Mouse (Mus musculus): Measurements from ENCODE around the gene Ap4m1.

Gene Ap4m1

DNA sequence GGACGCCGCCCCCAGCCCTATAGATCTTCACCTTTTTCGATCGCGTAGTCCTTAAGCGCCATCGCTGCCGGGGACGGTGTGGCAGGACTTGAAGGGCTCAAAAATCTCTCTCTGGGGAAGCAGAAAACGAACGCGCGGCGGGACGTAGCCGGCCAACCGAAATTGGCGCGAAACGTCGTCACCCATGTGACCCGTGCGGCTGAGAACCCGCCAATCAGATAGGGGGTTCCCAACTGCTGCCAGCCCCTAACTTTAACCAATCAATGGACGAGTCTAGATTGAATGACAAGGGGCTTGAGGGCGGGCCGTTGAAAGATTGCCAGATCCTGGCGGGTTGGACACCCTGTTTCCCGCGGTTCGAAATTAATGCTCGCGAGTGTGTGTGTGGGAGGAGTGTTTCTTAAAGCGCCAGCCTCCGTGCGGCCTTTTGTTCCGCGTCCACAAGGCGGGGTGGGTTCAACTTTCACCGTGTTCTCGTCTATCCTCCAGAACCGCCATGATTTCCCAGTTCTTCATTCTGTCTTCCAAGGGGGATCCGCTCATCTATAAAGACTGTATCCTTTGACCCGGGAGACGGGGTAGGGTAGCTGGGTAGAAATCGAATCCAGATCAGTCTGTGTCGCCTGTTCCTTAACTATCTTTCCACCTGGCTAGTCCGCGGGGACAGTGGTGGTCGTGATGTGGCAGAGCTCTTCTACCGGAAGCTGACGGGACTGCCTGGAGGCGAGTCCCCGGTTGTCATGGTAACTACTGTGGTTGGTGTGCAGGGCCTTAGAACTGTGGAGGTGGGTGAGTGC is at the start of gene Ap4m1, which contains the start of gene Mcm7:
Ap4m1 (plus strand) TSS at position 308 of the 797 bp plus-strand sequence.
Mcm7 (minus strand) TSS at position 728 of the 797 bp plus-strand sequence.
- DNase-seq: peak; percentile 98

DNA sequence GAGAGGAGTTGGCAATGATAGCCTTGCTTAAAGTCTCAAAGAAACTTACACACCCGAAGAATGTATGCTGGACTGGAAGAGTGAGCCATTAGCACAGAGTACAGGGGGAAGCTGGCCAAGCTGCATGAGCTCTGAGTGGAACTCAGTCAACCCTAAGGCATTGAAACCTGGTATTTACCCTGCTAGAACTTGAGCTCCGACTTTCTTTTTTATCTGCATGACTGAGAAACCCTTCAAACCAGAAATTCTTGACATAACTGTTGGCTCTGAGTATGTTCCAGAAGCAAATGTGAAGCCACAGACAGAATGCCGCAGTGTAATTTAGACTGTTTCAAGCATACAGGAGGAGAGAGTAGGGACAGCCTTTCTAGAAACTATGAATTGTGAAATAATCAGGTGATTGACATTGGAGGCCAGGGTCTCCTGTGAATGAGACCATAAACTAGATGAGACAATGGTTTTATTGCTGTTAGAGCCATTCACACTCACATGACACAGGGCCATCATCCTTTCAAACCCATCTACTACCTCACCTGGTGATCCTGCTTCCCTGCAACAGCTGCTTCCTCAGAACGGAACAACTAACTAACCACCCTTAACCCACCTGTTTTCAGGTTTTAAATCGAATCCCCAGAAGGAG is 39.3 kb upstream of the Ap4m1 start:
- DNase-seq: no peak

DNA sequence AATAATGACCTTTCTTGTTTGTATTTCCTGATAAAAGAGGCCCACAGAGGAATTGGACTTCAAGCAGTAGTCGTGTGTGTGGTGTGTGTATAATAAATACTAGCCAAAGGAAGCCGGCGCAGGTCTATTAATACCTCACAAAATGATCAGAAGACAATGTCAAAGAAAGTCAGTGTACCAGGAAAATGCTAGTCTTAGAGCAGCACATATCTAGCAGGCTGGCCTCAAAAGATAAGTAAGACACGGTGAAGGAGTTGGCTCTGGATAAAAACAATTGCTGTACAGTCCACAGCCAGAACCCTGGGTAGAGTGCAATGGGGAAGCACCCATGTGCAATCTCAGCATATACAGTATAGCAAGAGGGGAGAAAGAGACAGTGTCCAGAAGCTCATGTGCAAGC is 34.5 kb upstream of the Ap4m1 start:
- DNase-seq: no peak

DNA sequence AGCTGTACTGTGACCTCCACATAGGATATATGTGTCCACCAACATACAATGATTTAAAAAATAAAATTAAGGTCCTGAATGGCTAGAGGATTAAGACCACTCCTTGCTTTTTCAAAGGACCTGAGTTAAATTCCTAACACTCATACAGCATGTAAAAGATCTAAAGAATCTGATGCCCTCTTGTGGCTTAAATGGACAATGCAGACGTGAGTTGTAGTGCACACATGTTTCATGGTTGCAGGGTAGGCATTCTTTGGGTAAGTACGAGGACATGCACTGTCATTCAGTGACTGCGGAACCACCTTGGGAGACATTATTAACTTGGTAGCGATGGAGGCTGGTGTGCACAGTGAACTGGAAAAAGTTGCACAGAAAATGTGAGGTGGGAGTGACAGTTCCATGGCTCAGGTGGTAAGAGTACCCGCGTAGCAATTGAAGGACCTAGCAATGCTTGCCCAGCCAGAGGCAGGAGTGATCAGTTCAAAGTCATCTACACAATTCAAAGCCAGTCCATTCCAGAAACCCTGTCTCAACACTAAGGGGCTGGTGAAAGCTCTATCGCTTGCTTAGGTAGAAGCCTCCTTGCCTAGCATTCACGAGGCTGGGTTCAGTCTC is 33.8 kb upstream of the Ap4m1 start:
- DNase-seq: no peak

DNA sequence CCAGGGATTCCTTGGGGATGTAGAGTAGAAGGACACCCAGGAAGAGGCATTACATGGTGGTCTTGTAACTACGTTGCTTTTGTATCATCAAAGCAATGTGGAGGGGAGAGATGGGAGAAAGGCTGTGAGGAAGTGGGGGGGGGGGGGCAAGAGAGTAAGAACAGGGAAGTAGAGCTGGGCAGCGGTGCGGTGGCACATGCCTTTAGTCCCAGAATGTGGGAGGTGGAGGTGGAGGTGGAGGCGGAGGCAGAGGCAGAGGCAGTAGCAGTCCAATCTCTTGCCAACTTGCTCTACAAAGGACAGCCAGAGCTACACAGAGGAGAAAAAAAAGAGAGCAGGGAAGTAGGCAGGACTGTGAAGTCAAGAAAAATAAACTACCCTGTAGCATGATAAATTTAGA is 33.2 kb upstream of the Ap4m1 start:
- no peak for DNase-seq

DNA sequence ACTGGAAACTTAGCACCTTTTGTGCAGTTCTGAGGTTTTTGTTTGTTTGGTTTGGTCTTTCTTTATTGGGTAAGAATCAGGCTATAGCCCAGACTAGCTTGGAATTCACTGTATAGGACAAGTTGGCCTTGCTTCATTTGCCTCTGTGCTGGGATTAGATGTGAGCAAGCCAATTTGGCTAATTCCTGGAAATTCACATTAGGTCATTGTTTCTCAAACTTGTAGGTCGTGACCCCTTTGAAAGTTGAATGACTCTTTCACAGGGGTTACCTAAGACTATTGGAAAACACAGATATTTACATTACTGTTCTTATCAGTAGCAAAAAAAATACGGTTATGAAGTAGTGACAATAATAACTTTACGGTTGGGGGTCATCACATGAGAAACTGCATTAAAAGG is 17.4 kb upstream of the Ap4m1 start:
- no peak for DNase-seq

DNA sequence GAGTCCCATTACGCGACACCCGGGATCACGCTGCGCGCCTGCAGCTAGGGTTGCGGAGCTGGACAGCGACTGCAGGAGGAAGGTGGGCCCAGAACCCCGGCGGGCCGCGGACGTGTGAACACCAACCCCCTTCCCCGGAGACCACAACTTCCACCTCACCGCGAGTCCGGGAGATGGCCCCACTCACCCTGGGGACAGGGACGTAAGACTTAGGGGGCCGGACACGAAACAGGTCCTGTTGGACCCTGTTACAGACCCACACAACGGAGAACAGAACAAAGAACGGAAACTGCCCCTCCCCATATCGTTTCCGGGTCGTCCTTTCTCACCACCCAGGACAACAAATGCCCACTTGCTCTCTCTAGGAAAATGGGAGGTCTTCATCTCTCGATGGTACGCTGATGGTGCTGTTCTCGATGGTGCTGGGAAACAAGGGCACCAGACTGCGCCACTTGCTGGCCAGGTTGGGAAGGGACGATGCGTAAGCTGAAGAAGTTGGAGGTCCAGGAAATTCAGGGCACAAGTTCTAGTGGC is 16.3 kb upstream of the Ap4m1 start, which contains the start of gene Zfp113:
Zfp113 (minus strand) TSS at position 302 of the 534 bp plus-strand sequence.
- DNase-seq: peak; percentile 96

DNA sequence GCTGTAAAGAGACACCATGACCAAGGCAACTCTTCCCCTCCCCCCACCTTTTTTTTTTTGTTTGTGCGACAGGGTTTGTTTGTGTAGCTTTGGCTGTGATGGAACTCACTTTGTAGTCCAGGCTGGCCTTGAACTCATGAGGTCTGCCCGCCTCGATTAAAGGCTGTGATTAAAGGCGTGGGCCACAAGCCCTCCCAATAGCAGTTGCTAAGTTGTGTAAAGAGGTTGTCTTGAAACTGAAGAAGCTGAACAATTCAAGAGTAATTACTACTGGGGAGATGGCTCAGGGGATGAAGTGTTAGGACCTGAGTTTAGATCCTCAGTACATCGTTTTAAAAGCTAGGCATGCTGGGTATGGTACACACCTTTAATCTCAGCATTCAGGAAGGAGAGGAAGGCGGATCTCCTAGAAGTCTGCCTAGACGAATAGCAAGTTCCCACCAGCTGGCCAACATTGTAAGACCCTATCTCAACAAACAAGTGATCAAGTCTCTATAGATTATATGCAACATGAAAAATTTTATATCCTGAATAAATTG is 11.5 kb upstream of the Ap4m1 start:
- no peak for DNase-seq

DNA sequence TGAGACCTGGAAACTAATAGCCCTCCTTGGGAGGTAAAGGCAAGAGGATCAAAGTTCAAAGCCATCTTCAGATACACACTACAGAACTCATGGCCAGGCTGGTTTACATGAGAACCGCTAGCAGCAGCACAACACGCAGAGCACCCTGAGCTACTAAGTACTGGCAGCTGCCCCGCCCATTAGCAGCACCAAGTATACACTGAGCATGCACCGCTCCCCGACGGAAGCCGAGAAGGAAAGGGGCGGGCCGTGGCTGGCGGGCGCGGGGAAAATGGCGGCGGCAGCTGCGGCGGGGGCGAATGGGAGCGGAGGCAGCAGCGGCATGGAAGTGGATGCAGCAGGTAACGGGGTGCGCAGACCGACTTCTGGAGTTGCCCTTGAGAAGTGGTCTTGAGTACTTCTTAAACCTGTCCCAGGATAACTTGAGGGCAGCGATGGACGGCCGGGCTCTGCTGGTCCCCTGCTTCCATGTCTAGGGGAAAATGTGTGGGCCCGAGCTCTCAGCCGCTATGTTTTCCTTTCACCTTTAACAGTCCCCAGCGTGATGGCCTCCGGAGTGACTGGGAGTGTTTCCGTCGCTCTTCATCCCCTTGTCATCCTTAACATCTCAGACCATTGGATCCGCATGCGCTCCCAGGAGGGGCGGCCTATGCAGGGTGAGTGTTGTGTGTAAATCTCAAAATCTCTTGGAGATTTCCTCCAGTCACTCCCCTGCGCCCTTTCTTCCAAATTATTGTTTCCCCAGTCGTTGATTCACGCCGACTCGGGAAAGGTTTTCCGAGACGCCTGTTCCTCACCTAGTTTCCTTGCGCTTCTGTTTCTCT is 10.7 kb upstream of the Ap4m1 start, which contains the start of gene Cops6:
Cops6 (plus strand) TSS at position 230 of the 824 bp plus-strand sequence.
- peak; percentile 95 for DNase-seq

DNA sequence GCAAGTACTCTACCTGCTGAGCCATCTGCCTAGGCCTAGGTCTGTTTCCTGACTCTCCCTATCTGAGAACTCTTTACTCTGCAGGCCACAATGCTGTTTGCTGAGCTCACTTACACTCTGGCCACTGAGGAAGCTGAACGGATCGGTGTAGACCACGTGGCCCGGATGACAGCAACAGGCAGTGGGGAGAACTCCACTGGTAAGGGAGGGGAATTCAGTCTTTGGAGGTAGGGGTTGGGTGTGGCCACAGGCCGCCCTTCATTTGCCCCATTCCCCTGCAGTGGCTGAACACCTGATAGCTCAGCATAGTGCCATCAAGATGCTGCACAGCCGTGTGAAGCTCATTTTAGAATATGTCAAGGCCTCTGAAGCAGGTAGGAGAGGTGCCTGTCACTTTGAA is 8.8 kb upstream of the Ap4m1 start:
- no peak for DNase-seq

DNA sequence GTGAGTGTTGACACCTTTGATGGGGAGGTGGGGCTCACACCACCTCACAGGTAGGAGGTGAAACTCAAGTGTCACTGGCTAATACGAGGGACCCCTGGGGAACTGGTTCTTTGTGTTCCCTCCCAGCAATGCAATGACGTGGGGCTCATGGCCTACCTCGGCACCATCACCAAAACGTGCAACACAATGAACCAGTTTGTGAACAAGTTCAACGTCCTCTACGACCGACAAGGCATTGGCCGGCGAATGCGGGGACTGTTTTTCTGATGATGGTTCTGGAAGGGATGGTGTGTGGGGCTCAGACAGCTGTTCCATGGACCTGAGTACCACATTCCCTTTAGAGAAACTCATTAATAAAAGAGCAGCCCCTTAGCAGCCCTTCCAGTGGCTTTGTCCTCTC is 8.2 kb upstream of the Ap4m1 start:
- no peak for DNase-seq

DNA sequence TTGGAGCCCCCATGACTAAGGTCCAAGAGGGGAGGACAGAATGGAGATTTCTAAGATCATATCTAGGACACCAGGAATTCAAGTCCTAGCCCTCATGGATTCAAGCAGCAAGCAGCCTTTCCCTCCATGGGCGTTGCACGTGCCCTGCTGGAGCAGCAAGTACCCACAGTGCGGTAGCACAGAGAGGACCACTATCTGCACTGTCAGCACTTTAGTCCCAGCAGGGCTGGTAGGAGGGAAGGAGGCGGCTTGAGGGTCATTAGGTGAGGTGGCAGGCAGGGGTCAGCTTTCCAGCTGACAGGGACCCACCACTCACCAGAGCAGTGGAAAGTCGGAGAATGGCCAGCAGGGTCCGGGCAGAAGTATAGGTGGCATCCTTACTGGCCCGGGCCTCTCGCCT is 6.2 kb upstream of the Ap4m1 start:
- DNase-seq: no peak

DNA sequence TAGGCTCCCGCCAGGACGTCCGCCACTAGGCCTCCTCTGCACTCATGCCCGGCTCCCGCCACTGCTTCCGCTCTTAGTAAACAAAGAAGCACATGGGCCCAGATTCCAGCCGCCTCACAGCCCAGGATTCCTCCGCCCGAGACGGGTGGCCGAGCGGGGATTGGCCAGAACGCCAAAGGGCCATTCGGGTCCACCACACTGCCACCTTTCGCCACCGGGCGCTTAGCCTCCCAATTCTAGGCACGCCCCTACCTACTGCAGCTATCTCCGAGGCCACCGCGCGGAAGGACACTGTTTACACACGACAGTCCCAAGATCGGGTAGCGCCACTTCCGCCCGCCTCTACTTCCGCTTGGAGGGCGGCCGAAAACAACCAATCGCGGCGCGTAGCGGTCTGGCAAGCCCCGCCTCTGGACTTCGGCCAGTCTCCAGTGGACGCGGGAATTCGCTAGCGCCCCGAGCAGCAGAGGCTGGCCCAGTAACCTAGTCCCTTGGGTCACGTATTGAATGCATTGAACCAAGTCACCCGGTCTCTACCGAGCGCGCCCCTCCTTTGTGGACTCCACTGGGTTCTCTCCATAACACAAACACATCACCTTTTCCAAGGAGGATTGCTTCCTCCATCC is 753 bp upstream of the Ap4m1 start:
- DNase-seq: peak; percentile 95

DNA sequence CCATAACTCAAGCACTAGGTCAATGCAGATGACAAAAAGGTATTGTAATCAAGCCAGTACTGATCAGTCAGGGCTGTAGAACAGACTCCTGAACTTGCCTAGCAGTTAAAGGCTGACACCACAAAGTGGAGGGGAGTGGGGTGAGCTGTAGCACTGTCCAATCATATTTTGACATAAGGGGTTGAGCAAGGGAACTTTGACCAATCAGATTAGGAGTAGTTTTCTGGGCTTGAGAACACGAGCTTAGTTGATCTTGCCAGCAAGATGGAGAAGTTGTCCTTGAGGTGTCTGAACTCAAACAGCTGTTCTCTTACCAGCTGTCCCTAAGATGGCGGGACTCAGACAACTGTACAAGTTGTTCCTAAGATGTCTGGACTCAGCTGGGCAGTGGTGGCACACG is 1.4 kb downstream of the Ap4m1 start:
- DNase-seq: no peak

DNA sequence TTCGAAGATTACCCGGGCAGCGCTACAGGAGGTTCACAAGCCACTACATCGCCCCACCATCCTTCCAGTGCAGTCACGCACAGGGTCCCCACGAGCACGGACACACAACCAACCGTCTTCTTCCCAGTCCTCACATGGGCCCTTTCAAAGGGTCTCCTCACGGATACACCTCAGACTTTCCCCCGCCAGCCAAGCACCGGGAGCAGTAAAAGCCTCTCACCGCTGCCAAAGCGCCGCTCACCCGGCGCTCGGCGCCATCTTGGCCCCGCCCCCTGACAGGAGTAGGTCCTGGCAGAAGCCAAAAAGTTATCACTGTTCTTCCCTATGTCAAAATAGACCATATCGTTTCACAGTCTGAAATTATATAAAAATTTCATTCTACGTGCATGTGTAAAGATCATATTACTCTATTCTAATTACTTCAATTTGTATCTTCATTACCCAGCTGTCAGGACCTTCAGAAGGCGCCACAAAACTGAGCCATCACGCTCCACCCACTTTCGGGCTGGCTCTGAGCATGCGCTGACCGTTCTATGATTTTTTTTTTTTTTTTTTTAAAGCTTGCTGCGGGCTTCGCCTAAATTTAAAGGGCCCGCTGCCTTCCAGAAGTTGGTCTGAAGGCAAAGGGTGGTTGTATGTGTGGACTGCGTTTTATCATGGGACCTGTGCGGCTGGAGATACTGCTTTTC is 15.3 kb downstream of the Ap4m1 start, which contains the start of the genes Taf6 and Cnpy4:
Taf6 (minus strand) TSS at position 502 of the 689 bp plus-strand sequence.
Cnpy4 (plus strand) TSS at position 536 of the 689 bp plus-strand sequence.
- DNase-seq: peak; percentile 83

DNA sequence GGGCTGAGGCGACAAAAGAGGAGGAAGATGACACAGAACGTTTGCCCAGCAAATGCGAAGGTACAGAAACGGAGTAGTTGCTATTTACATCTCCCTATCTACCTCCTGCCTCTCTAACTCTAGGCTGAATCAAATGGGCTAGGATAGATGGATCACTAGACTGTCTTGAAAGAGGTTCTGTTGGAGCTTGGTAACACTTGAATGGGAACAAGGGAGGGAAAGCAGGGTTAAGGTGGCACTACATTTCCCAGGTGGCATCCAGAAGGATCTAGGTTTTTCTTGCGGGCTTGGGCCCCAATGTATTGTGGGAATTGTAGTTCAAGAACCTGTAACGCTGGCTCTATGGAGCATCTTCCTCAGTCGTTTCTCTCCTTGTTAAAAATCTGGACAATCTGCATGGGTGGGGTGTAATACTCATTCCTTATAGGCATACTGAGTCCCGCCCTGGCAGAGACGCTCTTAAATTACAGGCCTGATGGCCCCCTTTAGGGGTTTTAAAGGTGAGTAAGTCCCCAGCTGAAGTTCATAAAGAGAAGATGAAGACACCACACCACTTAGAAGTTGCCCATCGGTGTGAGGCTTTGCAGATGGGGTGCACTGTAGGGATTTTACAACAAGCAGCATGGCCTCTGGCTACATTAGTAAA is 16.0 kb downstream of the Ap4m1 start:
- peak; percentile 82 for DNase-seq

DNA sequence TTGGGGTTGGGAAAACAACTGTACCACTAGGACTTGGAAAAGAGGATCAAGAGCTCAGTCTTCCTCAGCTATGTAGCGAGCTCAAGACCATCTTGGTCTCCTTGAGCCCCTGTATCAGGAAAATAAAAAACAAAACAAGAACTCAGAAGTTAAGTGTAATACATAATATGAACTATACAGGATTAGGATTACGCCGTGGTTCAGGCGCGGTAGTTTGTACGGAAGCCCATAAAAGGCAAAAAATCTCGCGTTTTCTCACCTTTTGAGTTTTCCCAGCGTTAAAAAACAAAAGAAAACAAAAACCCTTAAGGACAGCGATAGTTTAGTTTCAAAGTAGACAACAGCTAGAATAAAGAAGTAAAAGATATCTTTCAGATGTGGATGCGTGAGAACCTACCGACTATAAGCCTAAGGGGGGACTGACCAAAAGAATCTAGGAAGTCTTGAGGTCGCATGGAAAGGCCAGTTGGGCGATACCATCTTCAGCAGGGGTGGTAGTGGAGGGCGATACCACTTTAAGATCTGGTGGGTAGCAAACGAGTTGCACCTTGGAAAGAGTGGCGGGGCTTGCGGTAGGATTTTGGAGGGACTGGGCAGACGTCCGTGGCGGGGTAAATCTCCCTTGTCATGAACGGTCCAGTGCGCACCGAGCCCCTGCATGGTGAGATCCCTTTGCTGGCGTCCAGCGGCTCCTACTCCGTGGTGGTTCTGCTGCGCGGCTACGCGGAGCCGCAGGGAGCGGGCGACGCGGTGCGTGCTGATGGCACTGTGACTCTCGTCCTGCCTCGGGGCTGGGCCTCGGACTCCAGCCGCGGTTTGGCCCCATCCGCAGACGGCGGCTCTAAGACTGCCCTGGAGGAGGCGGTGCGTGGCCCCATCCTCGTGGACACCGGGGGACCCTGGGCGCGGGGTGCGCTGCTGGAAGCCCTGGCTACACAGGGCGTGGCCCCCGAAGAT is 22.2 kb downstream of the Ap4m1 start, which contains the start of gene Mblac1:
Mblac1 (plus strand) TSS at position 544 of the 957 bp plus-strand sequence.
- DNase-seq: peak; percentile 78

DNA sequence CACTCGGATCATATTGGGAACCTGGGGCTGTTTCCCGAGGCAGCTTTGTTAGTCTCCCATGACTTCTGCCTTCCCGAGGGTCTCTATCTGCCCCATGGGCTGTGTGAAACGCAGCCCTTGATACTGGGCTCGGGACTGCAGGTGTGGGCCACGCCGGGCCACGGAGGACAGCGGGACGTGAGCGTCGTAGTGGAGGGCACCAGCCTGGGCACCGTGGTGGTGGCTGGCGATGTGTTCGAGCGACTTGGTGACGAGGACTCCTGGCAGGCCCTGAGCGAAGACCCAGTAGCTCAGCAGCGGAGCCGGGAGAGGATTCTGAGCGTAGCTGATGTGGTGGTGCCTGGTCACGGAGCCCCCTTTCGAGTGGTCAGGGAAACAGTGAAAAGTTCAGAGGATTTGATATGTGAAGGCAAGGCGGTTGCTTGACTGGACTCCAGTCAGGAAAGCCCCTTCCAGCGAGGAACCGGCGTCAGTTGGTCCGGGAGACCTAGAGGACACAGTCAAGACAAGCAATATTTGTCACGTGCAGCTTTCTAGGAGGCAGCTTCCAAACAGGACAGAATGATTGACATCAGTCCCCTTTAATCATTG is 23.0 kb downstream of the Ap4m1 start:
- DNase-seq: no peak

DNA sequence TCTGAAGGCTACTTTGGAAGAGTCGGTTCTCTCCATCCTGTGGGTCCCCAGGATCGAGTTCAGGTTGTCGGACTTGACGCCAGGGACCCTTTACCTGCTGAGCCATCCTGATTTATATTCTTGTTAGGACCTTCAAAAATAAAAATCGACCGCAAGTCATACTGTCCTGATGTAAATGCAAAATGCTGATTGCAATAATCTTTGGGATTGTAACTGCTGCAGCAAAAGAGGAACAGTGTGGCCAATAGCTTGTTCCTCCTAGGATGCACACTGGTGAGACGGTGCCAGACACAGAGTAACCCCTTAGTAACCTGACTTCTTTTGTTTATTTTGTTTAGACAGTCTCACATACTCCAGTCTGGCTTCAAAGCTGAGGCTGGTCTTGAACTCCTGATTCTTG is 23.7 kb downstream of the Ap4m1 start:
- DNase-seq: no peak
